Mouse (Mus musculus) C2C12 (cell line): ENCODE results near the gene Afmid. TPM values are rescaled to one million over a fixed set of nuclear protein-coding genes. Genes with fewer than 3 reads are reported as not detected.
"Not testable (repeated sequence)": the region's sequence is repeated elsewhere in the genome, so short reads cannot be mapped to it uniquely, and the experiment has no call there.

ENCODE experiments used
- H3K27me3 ChIP-seq: one replicate; pipeline ENCODE4 v1.6.1; 2011; ENCODE audit not compliant: control insufficient read depth, insufficient read depth, insufficient read length
- H3K36me3 ChIP-seq: one replicate; pipeline ENCODE4 v1.6.1; 2011; ENCODE audit not compliant: control insufficient read depth, insufficient read depth
- H3K4me3 ChIP-seq: one replicate; pipeline ENCODE4 v1.5.1; 2011; ENCODE audit warnings: mild to moderate bottlenecking, control low read depth; ENCODE audit not compliant: poor library complexity, insufficient read depth, severe bottlenecking
- H3K79me2 ChIP-seq: one replicate; pipeline ENCODE4 v1.6.1; 2011; ENCODE audit not compliant: control insufficient read depth, insufficient read depth
- H3K79me3 ChIP-seq: one replicate; pipeline ENCODE4 v1.6.1; 2011; ENCODE audit warnings: low read depth, control low read depth
- H3ac ChIP-seq: one replicate; pipeline ENCODE3; 2011; ENCODE audit warnings: low read depth; ENCODE audit not compliant: control insufficient read depth, insufficient read length
- CEBPB ChIP-seq: IDR thresholded peaks from one replicate; pipeline ENCODE4 v1.6.1; 2011; ENCODE audit warnings: low read depth, mild to moderate bottlenecking, control low read depth, moderate library complexity
- CTCF ChIP-seq: IDR thresholded peaks from one replicate; pipeline ENCODE4 v1.5.1; 2011; ENCODE audit not compliant: control insufficient read depth, insufficient read depth, insufficient read length
- FOSL1 ChIP-seq: IDR thresholded peaks from one replicate; pipeline ENCODE4 v1.8.0; 2011; ENCODE audit warnings: mild to moderate bottlenecking, low read length; ENCODE audit not compliant: poor library complexity, insufficient read depth, severe bottlenecking
- MAX ChIP-seq: IDR thresholded peaks from one replicate; pipeline ENCODE4 v1.6.1; 2011; ENCODE audit warnings: mild to moderate bottlenecking, control low read depth
- MYOD1 ChIP-seq: IDR thresholded peaks from one replicate; pipeline ENCODE4 v1.6.1; 2011; ENCODE audit warnings: low read depth; ENCODE audit not compliant: control insufficient read depth, insufficient read length
- MYOG ChIP-seq: IDR thresholded peaks from one replicate; pipeline ENCODE4 v1.6.1; 2011; ENCODE audit not compliant: control insufficient read depth, insufficient read length; ENCODE audit errors: extremely low read depth
- USF1 ChIP-seq: IDR thresholded peaks from one replicate; pipeline ENCODE4 v1.6.1; 2011; ENCODE audit warnings: low read depth, mild to moderate bottlenecking, control low read depth, moderate library complexity
- polyA plus RNA-seq: library from polyadenylated mRNA; unstranded; fragments of >200 nt; fragmentation: generic; extraction: Trizol; gene quantifications from one replicate; pipeline ENCODE4 v1.2.1, GENCODE M21; 2012; ENCODE audit warnings: missing spikeins

Afmid gene
- polyA plus RNA-seq, 1 experiment, result 3.2 TPM

DNA sequence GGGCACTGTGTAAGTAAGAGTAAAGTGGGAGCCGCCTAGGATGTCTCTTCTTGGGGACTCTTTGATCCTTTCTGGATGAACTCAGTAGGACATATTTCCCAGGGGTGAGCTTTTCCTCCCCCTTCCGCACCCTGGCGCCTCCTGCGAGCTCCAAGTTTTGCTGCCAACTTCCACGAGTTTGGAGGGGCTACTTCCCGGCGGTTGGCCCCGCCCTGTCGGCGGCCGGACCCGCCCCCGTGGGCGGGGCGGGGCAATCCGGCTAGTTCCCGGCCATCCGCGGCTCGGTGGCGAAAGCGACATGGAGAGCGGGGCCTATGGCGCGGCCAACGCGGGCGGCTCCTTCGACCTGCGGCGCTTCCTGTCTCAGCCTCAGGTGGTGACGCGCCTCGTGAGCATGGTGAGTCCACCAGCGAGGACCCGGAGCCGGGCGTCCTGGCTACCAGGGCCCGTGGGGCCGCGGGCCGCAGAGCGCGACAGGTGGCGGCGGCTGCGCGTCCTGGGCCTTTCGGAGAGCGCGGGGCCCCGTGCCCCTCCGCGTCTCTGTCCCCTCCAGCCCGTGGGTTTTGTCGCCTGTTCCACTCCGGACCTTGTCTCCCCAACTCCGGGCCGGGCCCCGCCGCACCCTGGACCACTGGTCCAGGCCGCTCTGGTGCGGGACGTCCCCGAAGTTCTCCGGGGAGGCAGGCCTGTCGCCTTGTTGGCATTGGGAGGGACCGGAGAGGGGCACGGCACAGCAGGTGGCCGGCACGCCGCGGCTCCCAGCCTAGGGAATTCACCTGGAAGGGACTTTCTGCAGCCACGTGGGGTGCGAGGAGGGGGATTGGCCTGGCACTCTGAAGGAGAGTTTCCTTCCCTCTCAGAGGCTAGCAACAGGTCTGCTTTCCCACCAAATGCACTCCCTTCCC is 16.1 kb upstream of the Afmid start, which contains the start of the genes Gm20708 and Syngr2:
TSS of gene Gm20708 (plus strand) at position 262 of the 905 bp plus-strand sequence.
TSS of gene Syngr2 (plus strand) at position 262 of the 905 bp plus-strand sequence.
- TF ChIP-seq MYOG (no peak), USF1 (no peak)
- peak within 1 kb of the TSS; percentile 78 for H3ac ChIP-seq
- H3K79me3 ChIP-seq, result peaks cover 25% of the 10 kb centered on the region
- peaks cover 53% of the 10 kb centered on the region for H3K79me2 ChIP-seq
- no peaks in the 10 kb centered on the region for H3K27me3 ChIP-seq
- H3K36me3 ChIP-seq, result peaks cover 30% of the 10 kb centered on the region
- peak within 1 kb of the TSS; percentile 93 for H3K4me3 ChIP-seq

GRCm38 (mm10) chr11:117810401-117811046 is 15.2 kb upstream of the Afmid start:
- H3K79me2 ChIP-seq, result peaks cover 62% of the 10 kb centered on the region
- H3K36me3 ChIP-seq, result peaks cover 38% of the 10 kb centered on the region
- H3K4me3 ChIP-seq, result peak overlapping the region; percentile 93
- H3K79me3 ChIP-seq, result peaks cover 25% of the 10 kb centered on the region
- peak; percentile 13 for TF ChIP-seq MYOD1
- no peak for TF ChIP-seq CTCF
- peak overlapping the region; percentile 78 for H3ac ChIP-seq
- no peaks in the 10 kb centered on the region for H3K27me3 ChIP-seq

GRCm38 (mm10) chr11:117813867-117814266 is 11.9 kb upstream of the Afmid start:
- Histone ChIP-seq H3K36me3 (peaks cover 68% of the 10 kb centered on the region), H3ac (no peak overlapping the region), H3K79me3 (peaks cover 41% of the 10 kb centered on the region), H3K79me2 (peaks cover 92% of the 10 kb centered on the region), H3K4me3 (no peak overlapping the region), H3K27me3 (no peaks in the 10 kb centered on the region)
- TF ChIP-seq MYOD1 (no peak), FOSL1 (no peak), CTCF (no peak), MYOG (no peak), USF1 (no peak), CEBPB (no peak), MAX (no peak)

GRCm38 (mm10) chr11:117814704-117815366 is 10.9 kb upstream of the Afmid start:
- Histone ChIP-seq H3K4me3 (no peak overlapping the region), H3K27me3 (no peaks in the 10 kb centered on the region), H3K36me3 (peaks cover 78% of the 10 kb centered on the region), H3ac (no peak overlapping the region), H3K79me3 (peaks cover 50% of the 10 kb centered on the region), H3K79me2 (peaks cover 96% of the 10 kb centered on the region)
- no peak for TF ChIP-seq MYOD1
- no peak for TF ChIP-seq USF1
- no peak for TF ChIP-seq MYOG
- TF ChIP-seq CTCF, result no peak
- TF ChIP-seq FOSL1, result no peak
- no peak for TF ChIP-seq MAX
- no peak for TF ChIP-seq CEBPB

DNA sequence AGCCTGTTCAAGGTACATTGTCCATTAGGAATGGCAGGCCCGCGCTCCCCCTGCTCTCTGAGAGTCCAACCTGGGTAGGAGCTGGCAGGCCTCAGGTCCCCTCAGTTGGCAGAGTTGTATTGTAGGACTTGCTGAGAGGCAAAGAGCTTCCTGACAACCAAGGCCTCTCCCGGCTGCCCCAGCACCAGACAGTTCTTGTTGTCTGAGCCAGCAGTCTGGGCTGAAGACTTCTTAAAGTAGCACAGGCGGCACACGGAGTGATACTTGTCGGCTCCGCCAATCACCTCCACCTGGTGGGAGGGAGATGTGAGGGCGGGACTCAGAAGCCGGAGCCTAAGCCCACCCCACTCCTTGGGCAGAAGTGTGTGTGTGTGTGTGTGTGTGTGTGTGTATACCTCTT is 9.9 kb upstream of the Afmid start:
- not testable (repeated sequence) for H3K27me3 ChIP-seq, H3K4me3 ChIP-seq, H3ac ChIP-seq
- H3K79me2 ChIP-seq, result peaks cover 97% of the 10 kb centered on the region
- H3K79me3 ChIP-seq, result peaks cover 59% of the 10 kb centered on the region
- peaks cover 88% of the 10 kb centered on the region for H3K36me3 ChIP-seq
